Mouse (Mus musculus): Measurements from ENCODE around the gene Cdc42bpa. TPM values are rescaled to one million over a fixed set of nuclear protein-coding genes. Genes with fewer than 3 reads are reported as not detected.
A peak's percentile ranks its signal among the peaks of the same experiment; 100 is the strongest.

Gene Cdc42bpa
- polyA plus RNA-seq, 1 experiment from 2014 or later, result 34.5 TPM

GRCm38 (mm10) chr1:179931247-179931646 lies 29.0 kb upstream of the Cdc42bpa start:
- Histone ChIP-seq H3K9ac (ENCODE audit: low read depth, low read length) (no peak overlapping the region), H3K36me3 (ENCODE audit: control insufficient read depth, insufficient read depth, low read length) (no peaks in the 10 kb centered on the region), H3K4me3 (ENCODE audit: low read length) (no peak overlapping the region), H3K27ac (ENCODE audit: low read depth, low read length) (no peak overlapping the region), H3K4me2 (ENCODE audit: low read length) (no peak overlapping the region), H3K4me1 (ENCODE audit: control insufficient read depth, insufficient read depth, low read depth, low read length) (no peaks in the 10 kb centered on the region; the same call in 1 of the 2 replicates), H3K27me3 (replicated peaks; ENCODE audit: control insufficient read depth, insufficient read depth, low read length) (no peaks in the 10 kb centered on the region), H3K9me3 (ENCODE audit: control insufficient read depth, low read length) (no peaks in the 10 kb centered on the region)
- WGBS, result 56% methylated on average over 3 of the region's 3 CpGs
- no peak for ATAC-seq

- no peak overlapping the region for H3K27ac ChIP-seq (ENCODE audit: low read depth, low read length)
- H3K36me3 ChIP-seq (ENCODE audit: control insufficient read depth, insufficient read depth, low read length), result no peaks in the 10 kb centered on the region
- WGBS, result 88% methylated on average over 3 of the region's 3 CpGs
- no peaks in the 10 kb centered on the region for H3K9me3 ChIP-seq (ENCODE audit: control insufficient read depth, low read length)
- no peak for ATAC-seq
- H3K27me3 ChIP-seq (replicated peaks; ENCODE audit: control insufficient read depth, insufficient read depth, low read length), result no peaks in the 10 kb centered on the region
- no peak overlapping the region for H3K9ac ChIP-seq (ENCODE audit: low read depth, low read length)
- no peak overlapping the region for H3K4me3 ChIP-seq (ENCODE audit: low read length)
- H3K4me1 ChIP-seq (ENCODE audit: control insufficient read depth, insufficient read depth, low read depth, low read length), result no peaks in the 10 kb centered on the region; the same call in 1 of the 2 replicates
- no peak overlapping the region for H3K4me2 ChIP-seq (ENCODE audit: low read length)
These were observed 26.2 kb upstream of the Cdc42bpa start for GRCm38 (mm10) chr1:179934064-179934463.

DNA sequence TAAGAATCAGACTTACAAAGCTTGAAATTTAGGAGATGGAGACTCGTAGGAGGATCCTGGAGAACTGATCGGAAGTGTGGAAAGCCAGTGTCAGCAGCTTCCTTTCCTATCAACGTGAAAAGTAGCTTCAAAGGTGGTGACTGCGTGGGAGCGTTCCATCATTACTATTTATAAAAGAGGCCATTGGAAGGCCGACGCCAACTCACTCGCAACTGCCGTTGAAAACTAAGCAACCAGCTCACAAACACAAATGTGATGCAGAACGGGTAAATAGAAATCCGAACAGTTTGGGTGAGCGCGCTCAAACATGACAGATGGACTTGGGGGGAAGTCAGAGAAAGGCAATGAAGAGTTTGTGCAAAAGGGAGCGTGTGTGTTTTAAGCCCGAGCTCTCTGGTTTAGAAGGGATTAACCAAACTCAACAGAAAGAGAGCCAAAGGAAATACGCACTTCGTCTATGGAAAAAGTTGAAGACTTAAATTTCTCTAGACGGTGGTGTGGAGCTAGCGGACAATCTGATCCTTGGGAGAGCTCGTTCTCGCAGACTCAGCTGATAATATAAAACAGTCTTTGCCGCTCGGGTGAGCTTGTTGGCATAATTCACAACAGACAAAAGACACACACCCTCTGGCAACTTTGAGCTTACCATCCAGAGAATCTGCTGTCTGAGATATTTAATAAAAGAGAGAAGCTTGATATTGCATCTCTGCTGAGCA lies 20.0 kb upstream of the Cdc42bpa start:
- H3K9ac ChIP-seq (ENCODE audit: low read depth, low read length), result no peak overlapping the region
- H3K4me1 ChIP-seq (ENCODE audit: control insufficient read depth, insufficient read depth, low read depth, low read length), result no peaks in the 10 kb centered on the region
- no peak overlapping the region for H3K4me2 ChIP-seq (ENCODE audit: low read length)
- ATAC-seq, result no peak
- H3K27ac ChIP-seq (ENCODE audit: low read depth, low read length), result no peak overlapping the region
- no peaks in the 10 kb centered on the region for H3K36me3 ChIP-seq (ENCODE audit: control insufficient read depth, insufficient read depth, low read length)
- WGBS, result 71% methylated on average over 23 of the region's 23 CpGs
- H3K4me3 ChIP-seq (ENCODE audit: low read length), result no peak overlapping the region
- H3K9me3 ChIP-seq (ENCODE audit: control insufficient read depth, low read length), result no peaks in the 10 kb centered on the region
- no peaks in the 10 kb centered on the region for H3K27me3 ChIP-seq (replicated peaks; ENCODE audit: control insufficient read depth, insufficient read depth, low read length)

- no peaks in the 10 kb centered on the region for H3K27me3 ChIP-seq (replicated peaks; ENCODE audit: control insufficient read depth, insufficient read depth, low read length)
- WGBS, result 92% methylated on average over 14 of the region's 14 CpGs
- no peaks in the 10 kb centered on the region for H3K36me3 ChIP-seq (ENCODE audit: control insufficient read depth, insufficient read depth, low read length)
- H3K27ac ChIP-seq (ENCODE audit: low read depth, low read length), result no peak overlapping the region
- no peak overlapping the region for H3K9ac ChIP-seq (ENCODE audit: low read depth, low read length)
- H3K9me3 ChIP-seq (ENCODE audit: control insufficient read depth, low read length), result no peaks in the 10 kb centered on the region
- no peaks in the 10 kb centered on the region for H3K4me1 ChIP-seq (ENCODE audit: control insufficient read depth, insufficient read depth, low read depth, low read length)
- no peak overlapping the region for H3K4me3 ChIP-seq (ENCODE audit: low read length)
- H3K4me2 ChIP-seq (ENCODE audit: low read length), result no peak overlapping the region
- no peak for ATAC-seq
These were observed 19.4 kb upstream of the Cdc42bpa start for GRCm38 (mm10) chr1:179940787-179941352.

- H3K4me1 ChIP-seq (ENCODE audit: control insufficient read depth, insufficient read depth, low read depth, low read length), result no peaks in the 10 kb centered on the region
- H3K9me3 ChIP-seq (ENCODE audit: control insufficient read depth, low read length), result no peaks in the 10 kb centered on the region
- H3K27me3 ChIP-seq (replicated peaks; ENCODE audit: control insufficient read depth, insufficient read depth, low read length), result no peaks in the 10 kb centered on the region
- no peak overlapping the region for H3K9ac ChIP-seq (ENCODE audit: low read depth, low read length)
- H3K36me3 ChIP-seq (ENCODE audit: control insufficient read depth, insufficient read depth, low read length), result no peaks in the 10 kb centered on the region
- 89% methylated on average over 10 of the region's 10 CpGs for WGBS
- no peak overlapping the region for H3K4me2 ChIP-seq (ENCODE audit: low read length)
- H3K27ac ChIP-seq (ENCODE audit: low read depth, low read length), result no peak overlapping the region
- no peak for ATAC-seq
- no peak overlapping the region for H3K4me3 ChIP-seq (ENCODE audit: low read length)
These were observed 15.3 kb upstream of the Cdc42bpa start for GRCm38 (mm10) chr1:179945017-179945416.

DNA sequence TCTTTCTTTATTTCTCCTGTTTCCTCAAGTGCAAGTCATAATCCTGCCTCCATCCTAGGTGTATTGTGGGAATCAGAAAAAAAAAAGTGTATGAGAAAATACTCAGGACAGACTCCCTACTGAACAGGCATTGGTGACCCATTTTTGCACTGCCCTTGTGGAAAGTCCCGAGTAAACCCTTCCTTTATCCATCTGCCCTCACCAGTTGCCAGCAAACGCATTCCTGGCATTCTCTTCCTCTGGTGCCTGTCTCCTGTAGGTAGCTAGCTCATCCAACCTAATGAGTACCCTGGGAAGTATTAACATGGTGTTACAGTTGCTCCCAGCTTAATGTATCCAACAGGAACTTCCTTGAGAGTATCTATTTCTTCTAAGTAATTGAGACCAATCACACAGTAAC lies 13.7 kb upstream of the Cdc42bpa start:
- WGBS, result 46% methylated on average over 2 of the region's 2 CpGs

GRCm38 (mm10) chr1:179947653-179948052 lies 12.6 kb upstream of the Cdc42bpa start:
- Histone ChIP-seq H3K36me3 (ENCODE audit: control insufficient read depth, insufficient read depth, low read length) (no peaks in the 10 kb centered on the region), H3K4me1 (ENCODE audit: control insufficient read depth, insufficient read depth, low read depth, low read length) (peaks cover 2% of the 10 kb centered on the region; the same call in 1 of the 2 replicates), H3K9ac (ENCODE audit: low read depth, low read length) (no peak overlapping the region), H3K4me3 (ENCODE audit: low read length) (no peak overlapping the region), H3K27ac (ENCODE audit: low read depth, low read length) (no peak overlapping the region), H3K27me3 (replicated peaks; ENCODE audit: control insufficient read depth, insufficient read depth, low read length) (no peaks in the 10 kb centered on the region), H3K4me2 (ENCODE audit: low read length) (no peak overlapping the region), H3K9me3 (ENCODE audit: control insufficient read depth, low read length) (no peaks in the 10 kb centered on the region)
- ATAC-seq, result no peak
- WGBS, result 91% methylated on average over 2 of the region's 2 CpGs

More for the DNA sequence above, 13.7 kb upstream of the Cdc42bpa start:
- Histone ChIP-seq H3K27me3 (replicated peaks; ENCODE audit: control insufficient read depth, insufficient read depth, low read length) (no peaks in the 10 kb centered on the region), H3K4me1 (ENCODE audit: control insufficient read depth, insufficient read depth, low read depth, low read length) (peaks cover 2% of the 10 kb centered on the region; the same call in 1 of the 2 replicates), H3K9me3 (ENCODE audit: control insufficient read depth, low read length) (no peaks in the 10 kb centered on the region), H3K9ac (ENCODE audit: low read depth, low read length) (no peak overlapping the region), H3K4me2 (ENCODE audit: low read length) (no peak overlapping the region), H3K4me3 (ENCODE audit: low read length) (no peak overlapping the region), H3K27ac (ENCODE audit: low read depth, low read length) (no peak overlapping the region), H3K36me3 (ENCODE audit: control insufficient read depth, insufficient read depth, low read length) (no peaks in the 10 kb centered on the region)
- ATAC-seq, result no peak

- Histone ChIP-seq H3K9me3 (ENCODE audit: control insufficient read depth, low read length) (no peaks in the 10 kb centered on the region), H3K4me1 (ENCODE audit: control insufficient read depth, insufficient read depth, low read depth, low read length) (peaks cover 2% of the 10 kb centered on the region; the same call in 1 of the 2 replicates), H3K36me3 (ENCODE audit: control insufficient read depth, insufficient read depth, low read length) (no peaks in the 10 kb centered on the region), H3K4me2 (ENCODE audit: low read length) (no peak overlapping the region), H3K27ac (ENCODE audit: low read depth, low read length) (no peak overlapping the region), H3K4me3 (ENCODE audit: low read length) (no peak overlapping the region), H3K9ac (ENCODE audit: low read depth, low read length) (no peak overlapping the region), H3K27me3 (replicated peaks; ENCODE audit: control insufficient read depth, insufficient read depth, low read length) (no peaks in the 10 kb centered on the region)
- ATAC-seq, result 0 out of 2 replicates have a peak, but pooled peaks have one; percentile 30
- WGBS, result 25% methylated on average over 7 of the region's 7 CpGs
These were observed 8.7 kb upstream of the Cdc42bpa start for GRCm38 (mm10) chr1:179951597-179951996.

DNA sequence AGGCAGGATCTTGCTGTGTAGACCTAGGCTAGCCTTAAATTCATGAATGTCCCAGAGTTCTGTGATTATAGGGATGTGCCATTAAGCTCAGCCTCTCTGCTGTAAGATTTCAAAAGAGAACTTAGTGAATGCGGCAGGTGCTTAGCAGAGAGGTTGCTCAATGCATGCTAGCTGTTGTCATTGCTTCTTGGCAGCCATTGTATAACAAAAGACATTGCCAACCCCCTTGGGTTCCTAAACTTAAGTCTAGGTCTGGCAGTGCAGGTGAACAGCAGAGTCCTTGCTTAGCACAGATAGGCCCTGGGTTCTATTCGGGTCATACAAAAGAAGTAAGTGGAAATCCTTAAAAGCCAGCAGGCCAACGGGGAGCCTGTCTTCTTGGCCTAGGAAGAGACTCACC lies 7.0 kb upstream of the Cdc42bpa start:
- H3K4me1 ChIP-seq (ENCODE audit: control insufficient read depth, insufficient read depth, low read depth, low read length), result peaks cover 2% of the 10 kb centered on the region; the same call in 1 of the 2 replicates
- no peak overlapping the region for H3K4me3 ChIP-seq (ENCODE audit: low read length)
- no peak overlapping the region for H3K4me2 ChIP-seq (ENCODE audit: low read length)
- ATAC-seq, result no peak
- H3K9me3 ChIP-seq (ENCODE audit: control insufficient read depth, low read length), result no peaks in the 10 kb centered on the region
- WGBS, result 82% methylated on average over 3 of the region's 3 CpGs
- no peaks in the 10 kb centered on the region for H3K36me3 ChIP-seq (ENCODE audit: control insufficient read depth, insufficient read depth, low read length)
- H3K27me3 ChIP-seq (replicated peaks; ENCODE audit: control insufficient read depth, insufficient read depth, low read length), result no peaks in the 10 kb centered on the region
- H3K9ac ChIP-seq (ENCODE audit: low read depth, low read length), result no peak overlapping the region
- no peak overlapping the region for H3K27ac ChIP-seq (ENCODE audit: low read depth, low read length)

Measured in hindbrain, embryonic 16.5 days (tissue).